Mouse (Mus musculus) activated CD4-positive, CD25-positive, alpha-beta regulatory T cell, adult 9 weeks (primary cell): ENCODE results near the gene Rhox11. TPM values are rescaled to one million over a fixed set of nuclear protein-coding genes. Genes with fewer than 3 reads are reported as not detected.

Experiments
- polyA plus RNA-seq: library from polyadenylated mRNA; unstranded; fragments of 100-300 nt; shearing (Covaris generic); gene quantifications from one replicate; pipeline ENCODE4 v1.2.1, GENCODE M21; 2017

Rhox11 gene
- polyA plus RNA-seq: not detected

DNA sequence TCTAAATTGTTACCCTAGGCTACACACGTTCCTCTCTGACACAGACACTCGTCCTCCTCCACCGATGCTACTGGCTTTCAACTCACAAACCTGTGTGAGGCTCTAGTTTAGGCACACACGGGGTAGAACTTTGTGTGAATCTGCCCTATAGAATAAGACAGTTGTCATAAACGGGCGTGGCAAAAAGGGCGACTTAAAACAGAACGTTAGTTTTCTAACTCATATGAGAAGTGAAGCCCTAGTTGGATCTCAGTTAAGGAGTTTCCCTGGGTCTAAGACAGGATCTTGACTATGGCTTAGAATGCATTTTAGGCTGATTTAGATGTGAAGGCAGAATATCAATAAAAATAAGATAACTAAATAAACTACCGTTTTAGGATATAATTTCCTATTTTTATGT is at the start of gene Rhox11:
TSS of gene Rhox11 (minus strand) at position 101 of the 400 bp plus-strand sequence.

DNA sequence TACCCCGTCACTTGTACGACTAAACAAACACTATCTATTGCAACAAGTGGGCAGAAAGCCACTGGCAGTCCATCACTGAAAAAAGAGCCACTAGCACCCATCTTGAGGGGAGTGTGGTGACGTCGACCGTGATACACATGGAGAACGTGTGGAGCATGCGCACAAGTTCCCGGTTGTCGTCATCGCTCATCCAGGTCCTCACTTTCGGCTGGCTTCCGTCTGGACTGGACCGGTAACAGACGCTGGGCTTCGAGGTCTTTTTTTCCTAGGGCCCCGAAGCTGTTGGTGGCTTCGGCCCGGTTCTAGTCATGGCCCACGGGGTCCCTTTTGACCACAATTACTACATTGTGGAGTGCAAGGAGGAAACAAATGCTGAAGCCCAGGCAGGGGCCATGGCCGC is 36.0 kb upstream of the Rhox11 start, which contains the start of gene Rhox13:
TSS of gene Rhox13 (plus strand) at position 238 of the 400 bp plus-strand sequence.

GRCm38 (mm10) chrX:38110807-38111206 is 25.9 kb upstream of the Rhox11 start, which contains the start of gene Rhox12:
Rhox12 (minus strand) TSS chrX:38110907.

GRCm38 (mm10) chrX:38066175-38066574 is 18.8 kb downstream of the Rhox11 start, which contains the start of gene Rhox10:
Rhox10 (plus strand) TSS chrX:38066475.

DNA sequence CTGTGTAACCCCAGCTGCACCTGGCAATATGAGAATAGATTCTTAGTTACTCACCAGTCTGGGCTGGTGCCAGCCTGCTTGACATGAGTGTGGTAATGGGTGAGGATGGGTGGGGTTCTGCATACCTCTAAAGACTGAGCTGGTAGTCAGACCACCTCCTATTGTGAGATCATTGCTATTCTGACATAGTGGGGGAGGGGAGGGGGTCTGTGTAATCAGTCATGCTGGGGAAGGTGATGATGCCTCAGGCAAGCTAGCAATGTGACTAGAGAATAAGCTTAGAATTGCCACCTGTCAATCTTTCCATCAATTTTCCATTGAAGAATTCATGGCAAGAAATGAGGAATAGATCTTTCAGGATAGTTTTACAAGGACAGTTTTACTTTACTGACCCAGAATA is 41.9 kb downstream of the Rhox11 start, which contains the start of gene Btg1-ps2:
TSS of gene Btg1-ps2 (minus strand) at position 101 of the 400 bp plus-strand sequence.

Other genes with a start within 250 kb of the Rhox11 start
- gene Rhox8, start 206.2 kb downstream of the Rhox11 start, polyA plus RNA-seq: not detected
- gene Rhox7b, start 187.9 kb downstream of the Rhox11 start, polyA plus RNA-seq: not detected
- gene Rhox9, start 183.4 kb downstream of the Rhox11 start, polyA plus RNA-seq: not detected
- not detected for gene Btg1-ps1, start 66.3 kb downstream of the Rhox11 start, polyA plus RNA-seq
- gene Btg1-ps2, start 42.0 kb downstream of the Rhox11 start, polyA plus RNA-seq: not detected
- not detected for gene Rhox10, start 18.7 kb downstream of the Rhox11 start, polyA plus RNA-seq
- not detected for gene Rhox12, start 25.8 kb upstream of the Rhox11 start, polyA plus RNA-seq
- gene Rhox13, start 36.1 kb upstream of the Rhox11 start, polyA plus RNA-seq: not detected
- gene Zbtb33, start 104.7 kb upstream of the Rhox11 start, polyA plus RNA-seq: 1.8 TPM
- 0.98 TPM for gene Tmem255a, start 167.3 kb upstream of the Rhox11 start, polyA plus RNA-seq
- gene Atp1b4, start 231.0 kb upstream of the Rhox11 start, polyA plus RNA-seq: not detected